Mouse (Mus musculus) stomach, embryonic 16.5 days (tissue): ENCODE measurements around the gene Nedd4. TPM values are rescaled to one million over a fixed set of nuclear protein-coding genes. Genes with fewer than 3 reads are reported as not detected.

Experiments used
- ATAC-seq: fragments of 200-750 bp; cut with Nextera tagmentation; 2 replicates; pipeline ENCODE4 v1.8.0; 2017; ENCODE audit warnings: moderate number of reproducible peaks, moderate TSS enrichment; ENCODE audit not compliant: insufficient read depth, low FRiP score
- H3K27ac ChIP-seq: fragments of 300-500 bp; sonication (generic); 2 replicates; pipeline ENCODE4 v1.5.1; 2014; ENCODE audit warnings: low read length
- H3K27me3 ChIP-seq: fragments of 300-500 bp; sonication (generic); 2 replicates; pipeline ENCODE4 v1.6.1; 2014; ENCODE audit warnings: low read length, control low read depth, mixed read lengths; ENCODE audit not compliant: control insufficient read depth, insufficient read depth
- H3K36me3 ChIP-seq: fragments of 300-500 bp; sonication (generic); 2 replicates; pipeline ENCODE4 v1.6.1; 2014; ENCODE audit warnings: low read length; ENCODE audit not compliant: control insufficient read depth, insufficient read depth
- H3K4me1 ChIP-seq: fragments of 300-500 bp; sonication (generic); 2 replicates; pipeline ENCODE4 v1.6.1; 2014; ENCODE audit warnings: low read length, control low read depth, mixed read lengths; ENCODE audit not compliant: control insufficient read depth, insufficient read depth
- H3K4me2 ChIP-seq: fragments of 300-500 bp; sonication (generic); 2 replicates; pipeline ENCODE4 v1.6.1; 2014; ENCODE audit warnings: low read depth, low read length, mixed read lengths
- H3K4me3 ChIP-seq: fragments of 300-500 bp; sonication (generic); replicated peaks from 2 replicates; pipeline ENCODE4 v1.5.1; 2014; ENCODE audit warnings: mild to moderate bottlenecking, low read length
- H3K9ac ChIP-seq: fragments of 300-500 bp; sonication (generic); 2 replicates; pipeline ENCODE4 v1.6.1; 2014; ENCODE audit warnings: low read length
- H3K9me3 ChIP-seq: fragments of 300-500 bp; sonication (generic); replicated peaks from 2 replicates; pipeline ENCODE4 v1.6.1; 2016; ENCODE audit warnings: low read length, control low read depth; ENCODE audit not compliant: control insufficient read depth
- WGBS: fragments of 180-500 bp; shearing (Covaris S2); extraction: QIAGEN DNeasy Blood & Tissue Kit; methylation state at CpG from one replicate; pipeline ENCODE4 v1.1.7; 2014; 5-methylcytosine and 5-hydroxymethylcytosine counted together
- polyA plus RNA-seq: library from polyadenylated mRNA; unstranded; fragments of >200 nt; fragmentation: Nextera tagmentation; extraction: Ambion mirVana; gene quantifications from 2 replicates; pipeline ENCODE4 v1.2.1, GENCODE M21; 2015

The Nedd4 gene
- polyA plus RNA-seq, 1 experiment from 2014 or later = 548 TPM

DNA sequence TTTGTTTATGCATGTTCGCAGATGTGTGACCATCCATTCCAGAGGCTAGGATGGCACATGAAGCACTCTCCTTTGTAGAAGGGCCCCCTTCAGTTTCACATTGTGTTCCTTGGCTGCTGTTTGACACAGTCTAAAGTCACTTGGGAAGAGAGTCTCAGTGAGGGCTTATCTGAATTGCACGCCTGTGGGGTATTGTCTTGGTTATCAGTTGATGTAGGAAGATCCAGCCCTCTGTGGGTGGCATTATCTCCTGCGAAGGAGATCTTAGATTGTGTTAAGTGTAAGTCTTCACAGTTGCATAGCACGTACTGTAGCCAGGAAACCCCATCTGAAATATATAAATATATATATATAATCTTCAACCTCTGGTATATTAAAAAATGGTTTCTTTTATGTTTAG, 23.1 kb downstream of the Nedd4 start:
- Histone ChIP-seq H3K4me3 (no peak overlapping the region), H3K4me2 (no peak overlapping the region), H3K4me1 (peaks cover 3% of the 10 kb centered on the region), H3K27me3 (no peaks in the 10 kb centered on the region), H3K9ac (no peak overlapping the region), H3K36me3 (peaks cover 25% of the 10 kb centered on the region; the same call in 1 of the 2 replicates), H3K27ac (no peak overlapping the region), H3K9me3 (no peaks in the 10 kb centered on the region)
- no peak for ATAC-seq
- WGBS = 83% methylated on average over 4 of the region's 4 CpGs

DNA sequence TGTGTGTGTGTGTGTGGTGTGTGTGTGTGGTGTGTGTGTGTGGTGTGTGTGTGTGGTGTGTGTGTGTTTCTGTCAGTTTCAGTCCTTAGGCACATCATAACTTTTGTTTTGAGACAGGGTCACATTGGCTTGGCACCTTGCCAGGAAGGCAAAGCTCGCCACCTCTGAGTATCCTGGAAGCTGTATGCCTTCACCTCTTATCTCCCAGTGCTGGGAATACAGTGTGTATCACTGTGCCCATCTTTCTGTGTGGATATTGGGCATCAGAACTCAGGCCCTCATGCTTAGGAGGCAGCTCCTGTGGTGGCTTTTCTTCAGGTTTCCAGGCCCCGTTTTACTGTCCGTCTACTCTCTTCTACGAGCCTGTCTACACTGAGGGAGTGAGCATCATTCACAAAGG, 24.4 kb downstream of the Nedd4 start:
- 74% methylated on average over 4 of the region's 4 CpGs for WGBS
- H3K27ac ChIP-seq = no peak overlapping the region
- H3K4me2 ChIP-seq = no peak overlapping the region
- H3K4me1 ChIP-seq = peaks cover 14% of the 10 kb centered on the region
- peaks cover 26% of the 10 kb centered on the region; the same call in 1 of the 2 replicates for H3K36me3 ChIP-seq
- H3K9me3 ChIP-seq = no peaks in the 10 kb centered on the region
- no peak overlapping the region for H3K9ac ChIP-seq
- no peak overlapping the region for H3K4me3 ChIP-seq
- no peak for ATAC-seq
- H3K27me3 ChIP-seq = no peaks in the 10 kb centered on the region

DNA sequence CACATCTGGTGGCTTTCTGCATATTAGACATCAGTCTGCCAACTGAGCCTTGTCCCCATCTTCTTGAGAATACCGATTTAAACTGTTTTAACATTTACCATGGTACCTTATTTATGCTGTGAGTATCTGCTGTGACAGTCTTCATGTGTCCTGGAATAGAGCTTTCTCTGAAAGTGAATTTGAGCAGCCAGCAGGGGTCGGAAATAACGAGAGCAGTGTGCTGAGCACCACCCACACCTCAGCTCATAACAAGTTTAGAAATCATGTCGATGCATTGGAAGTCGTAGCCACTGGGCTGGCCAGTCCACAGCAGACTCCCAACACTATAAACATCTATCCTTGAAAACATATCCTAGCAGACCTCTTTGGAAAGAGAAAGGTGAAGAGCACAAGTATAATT, 27.4 kb downstream of the Nedd4 start:
- H3K9me3 ChIP-seq = no peaks in the 10 kb centered on the region
- H3K36me3 ChIP-seq = peaks cover 34% of the 10 kb centered on the region
- H3K4me3 ChIP-seq = no peak overlapping the region
- 55% methylated on average over 5 of the region's 5 CpGs for WGBS
- no peak overlapping the region for H3K9ac ChIP-seq
- H3K27ac ChIP-seq = no peak overlapping the region; the same call in 1 of the 2 replicates
- ATAC-seq = no peak
- H3K4me2 ChIP-seq = no peak overlapping the region
- no peaks in the 10 kb centered on the region for H3K27me3 ChIP-seq
- peaks cover 30% of the 10 kb centered on the region for H3K4me1 ChIP-seq

DNA sequence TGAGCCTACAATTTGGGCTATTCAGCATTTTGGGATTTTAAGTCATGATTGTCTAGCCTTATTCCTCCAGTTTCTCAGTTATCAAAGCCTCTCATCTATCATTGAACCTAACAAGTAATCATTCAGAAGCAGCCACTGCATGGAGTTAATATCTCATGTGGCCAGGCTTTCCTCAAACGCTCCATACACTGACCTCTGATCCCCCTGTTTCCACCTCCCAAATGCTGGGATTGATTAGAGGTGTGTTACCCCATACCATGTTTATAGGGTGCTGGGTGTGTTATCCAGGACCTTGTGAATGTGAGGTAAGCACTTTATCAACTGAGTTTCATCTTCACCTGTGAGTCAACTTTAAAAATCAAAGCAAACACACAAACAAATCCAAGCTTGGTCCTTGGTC, 28.7 kb downstream of the Nedd4 start:
- no peaks in the 10 kb centered on the region for H3K9me3 ChIP-seq
- H3K4me3 ChIP-seq = no peak overlapping the region
- H3K27me3 ChIP-seq = no peaks in the 10 kb centered on the region
- 47% methylated on average over 1 of the region's 1 CpGs for WGBS
- no peak overlapping the region for H3K4me2 ChIP-seq
- ATAC-seq = no peak
- peaks cover 31% of the 10 kb centered on the region for H3K36me3 ChIP-seq
- peaks cover 34% of the 10 kb centered on the region for H3K4me1 ChIP-seq
- H3K27ac ChIP-seq = no peak overlapping the region; the same call in 1 of the 2 replicates
- H3K9ac ChIP-seq = no peak overlapping the region

DNA sequence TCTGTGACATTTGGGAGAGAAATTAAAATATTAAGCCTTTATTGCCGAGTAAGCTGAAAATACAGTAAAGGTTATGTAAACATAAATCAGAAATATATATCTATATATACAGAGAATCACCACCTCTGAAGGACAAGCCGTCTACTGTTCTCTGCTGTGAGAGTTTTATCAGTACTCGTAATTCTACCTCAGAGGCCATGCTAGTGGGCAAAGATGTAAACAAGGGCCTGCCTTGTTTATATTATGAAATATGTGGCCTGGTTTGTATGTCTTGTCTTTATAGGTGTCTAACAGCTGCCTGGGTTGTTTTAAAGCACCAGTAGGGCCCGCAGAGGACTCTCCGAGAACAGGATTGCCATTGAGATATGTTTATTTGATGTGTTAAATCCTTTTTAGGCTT, 29.8 kb downstream of the Nedd4 start:
- Histone ChIP-seq H3K4me1 (peaks cover 37% of the 10 kb centered on the region), H3K9ac (no peak overlapping the region), H3K9me3 (no peaks in the 10 kb centered on the region), H3K4me2 (no peak overlapping the region), H3K27me3 (no peaks in the 10 kb centered on the region), H3K4me3 (no peak overlapping the region), H3K27ac (no peak overlapping the region), H3K36me3 (peaks cover 31% of the 10 kb centered on the region)
- 47% methylated on average over 5 of the region's 5 CpGs for WGBS
- no peak for ATAC-seq

DNA sequence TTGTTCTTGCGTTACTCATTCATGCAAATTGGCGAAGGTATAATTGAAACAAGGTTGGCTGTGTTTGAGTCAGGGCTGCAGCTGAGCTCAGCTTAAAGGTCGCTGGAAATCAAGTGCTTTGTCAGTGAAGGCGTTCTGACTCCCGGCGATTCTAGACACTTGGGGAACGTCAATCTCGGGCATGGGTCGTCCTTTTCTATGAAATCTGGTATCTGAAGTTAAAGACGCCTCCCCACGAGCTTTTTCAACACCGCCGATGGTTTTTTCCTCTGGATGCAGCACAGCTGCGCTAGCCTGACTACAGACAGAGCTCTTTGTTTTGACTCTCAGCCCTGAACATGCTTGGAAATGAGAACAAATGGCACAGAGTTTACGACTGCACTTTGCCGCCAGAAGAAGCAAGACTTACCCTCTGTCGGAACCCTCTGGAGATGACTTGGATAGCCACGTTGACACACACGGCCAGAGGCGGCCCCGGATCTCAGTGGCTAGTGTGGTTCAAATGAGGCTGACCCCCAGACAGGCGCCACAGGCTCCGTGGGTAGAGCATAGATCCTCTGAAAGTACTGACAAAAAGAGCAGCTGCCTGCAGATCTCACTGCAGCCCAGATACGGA, 31.0 kb downstream of the Nedd4 start:
- WGBS = 61% methylated on average over 24 of the region's 24 CpGs
- Histone ChIP-seq H3K27me3 (no peaks in the 10 kb centered on the region), H3K9ac (no peak overlapping the region), H3K27ac (no peak overlapping the region), H3K4me3 (no peak overlapping the region), H3K4me1 (peaks cover 42% of the 10 kb centered on the region), H3K4me2 (no peak overlapping the region), H3K9me3 (no peaks in the 10 kb centered on the region), H3K36me3 (peaks cover 34% of the 10 kb centered on the region)
- no peak; the same call in 1 of the 2 replicates for ATAC-seq

DNA sequence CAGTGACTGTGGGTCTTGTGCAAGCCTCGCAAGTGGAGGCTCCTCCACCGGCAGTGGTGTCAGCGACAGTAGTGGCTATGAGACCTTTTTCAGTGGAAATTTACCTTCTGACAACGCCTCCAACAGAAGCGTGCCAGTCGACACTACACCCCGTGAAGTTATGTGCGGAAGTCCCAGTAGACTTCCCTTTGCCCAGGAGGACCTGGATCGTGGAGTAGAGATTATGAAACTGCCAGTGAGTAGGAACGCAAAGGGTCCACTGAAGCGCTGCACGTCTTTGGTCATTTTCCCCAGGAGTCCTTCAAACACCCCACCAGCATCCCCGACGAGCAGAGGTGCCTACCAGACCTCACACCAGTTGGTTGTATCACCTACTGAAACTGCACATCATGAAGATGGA, 31.7 kb downstream of the Nedd4 start:
- Histone ChIP-seq H3K4me2 (no peak overlapping the region), H3K4me1 (peaks cover 48% of the 10 kb centered on the region), H3K9ac (no peak overlapping the region), H3K9me3 (no peaks in the 10 kb centered on the region), H3K27ac (no peak overlapping the region), H3K4me3 (no peak overlapping the region), H3K36me3 (peaks cover 36% of the 10 kb centered on the region), H3K27me3 (no peaks in the 10 kb centered on the region)
- ATAC-seq = no peak
- WGBS = 86% methylated on average over 14 of the region's 14 CpGs

DNA sequence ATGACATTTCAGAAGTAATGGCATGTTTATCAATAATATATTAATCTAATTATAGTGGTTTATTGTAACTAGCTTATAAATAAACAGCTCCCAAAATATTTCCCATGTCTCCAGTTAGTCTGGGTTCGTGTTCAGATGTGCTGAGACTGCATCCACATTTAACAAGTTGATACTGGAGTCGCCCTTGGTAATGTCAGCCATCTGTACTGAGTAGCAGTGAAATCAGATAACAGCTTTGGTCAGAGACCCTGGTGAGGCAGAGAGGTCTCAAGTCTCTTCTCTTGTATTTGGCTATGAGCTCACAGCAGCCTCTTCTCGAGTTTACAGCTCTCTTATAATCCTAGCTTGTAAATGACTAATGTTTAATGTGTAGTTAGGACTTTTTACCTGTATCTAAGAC, 34.4 kb downstream of the Nedd4 start:
- Histone ChIP-seq H3K36me3 (peaks cover 32% of the 10 kb centered on the region), H3K9me3 (no peaks in the 10 kb centered on the region), H3K4me1 (peaks cover 47% of the 10 kb centered on the region), H3K4me3 (no peak overlapping the region), H3K9ac (no peak overlapping the region), H3K27ac (no peak overlapping the region), H3K4me2 (no peak overlapping the region), H3K27me3 (no peaks in the 10 kb centered on the region)
- ATAC-seq = no peak
- 45% methylated on average over 3 of the region's 3 CpGs for whole genome bisulfite sequencing

DNA sequence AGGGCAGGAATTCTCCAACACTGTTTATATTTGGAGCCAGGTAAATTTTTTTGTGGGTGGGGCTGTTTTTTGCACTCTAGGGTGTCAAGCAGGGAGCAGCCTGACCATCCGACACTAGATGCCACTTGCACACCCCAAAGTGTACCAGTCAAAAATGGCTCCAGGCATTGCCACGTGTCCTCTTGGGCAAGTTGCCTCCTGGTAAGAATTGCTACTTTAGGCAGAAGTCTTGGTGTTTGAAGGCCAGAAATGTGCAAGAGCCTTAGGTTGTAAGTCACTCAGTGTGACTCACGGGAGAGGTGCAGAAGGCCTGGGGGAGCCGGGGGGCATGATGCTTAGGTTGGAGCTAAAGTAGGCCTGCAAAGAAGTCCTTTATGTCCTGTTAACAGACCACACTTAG, 35.6 kb downstream of the Nedd4 start:
- peaks cover 44% of the 10 kb centered on the region for H3K4me1 ChIP-seq
- no peaks in the 10 kb centered on the region for H3K9me3 ChIP-seq
- 87% methylated on average over 4 of the region's 4 CpGs for WGBS
- no peak overlapping the region for H3K4me2 ChIP-seq
- no peak overlapping the region for H3K9ac ChIP-seq
- no peak for ATAC-seq
- H3K27me3 ChIP-seq = no peaks in the 10 kb centered on the region
- H3K36me3 ChIP-seq = peaks cover 32% of the 10 kb centered on the region
- no peak overlapping the region for H3K27ac ChIP-seq
- no peak overlapping the region for H3K4me3 ChIP-seq
